Mouse (Mus musculus): ENCODE measurements around the gene Grin2c. TPM values are rescaled to one million over a fixed set of nuclear protein-coding genes. Genes with fewer than 3 reads are reported as not detected.

The Grin2c gene
- total RNA-seq (2021): 2.5 and 3.5 TPM in 2 replicates
- long read RNA-seq, partial matches to known transcripts: 1 of 3 reads
- long read RNA-seq, other reads (novel, unspliced or antisense): 2 of 3 reads

DNA sequence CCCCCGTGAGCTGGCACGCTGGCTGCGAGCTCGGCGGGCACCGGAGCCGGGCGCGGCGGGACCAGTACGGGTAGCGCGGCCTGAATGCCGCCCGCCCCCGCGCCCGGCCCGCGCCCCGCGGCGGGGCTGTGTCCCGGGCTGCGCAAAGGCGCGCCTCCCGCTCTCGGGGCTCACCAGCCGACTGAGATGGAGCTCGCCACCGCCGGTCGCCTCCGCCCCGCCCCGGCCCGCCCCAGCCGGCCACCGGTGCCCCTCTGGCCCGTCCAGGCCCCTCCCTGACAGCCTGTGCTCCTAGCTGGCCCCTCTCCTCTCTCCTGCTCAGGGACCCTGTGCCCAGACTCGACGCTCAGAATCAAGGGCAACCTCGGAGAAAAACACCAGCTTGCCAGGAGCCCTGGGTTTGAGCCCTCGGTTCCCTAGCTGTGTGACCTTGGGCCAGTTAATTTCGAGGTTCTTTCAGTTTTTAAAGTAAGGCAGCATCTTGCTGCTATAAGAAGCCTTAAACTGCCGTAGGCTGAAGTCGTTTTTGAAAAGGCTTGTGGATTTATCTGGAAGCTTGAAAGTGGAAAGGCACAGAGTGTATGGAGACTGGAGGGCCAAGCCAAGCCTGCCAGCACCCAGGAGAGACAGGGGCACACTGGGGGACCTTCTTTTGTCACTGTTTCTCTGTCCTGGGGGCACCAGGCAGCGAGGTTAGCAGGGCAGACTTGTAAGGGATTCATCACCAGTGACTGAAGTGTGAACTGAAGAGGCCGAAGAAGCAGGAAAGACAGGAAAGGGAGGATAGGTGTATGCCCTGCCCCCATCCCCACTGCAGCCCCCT, at the start of gene Grin2c:
Gene Grin2c (minus strand): TSS at position 183 of the 823 bp plus-strand sequence.
- peak; percentile 67 for DNase-seq

DNA sequence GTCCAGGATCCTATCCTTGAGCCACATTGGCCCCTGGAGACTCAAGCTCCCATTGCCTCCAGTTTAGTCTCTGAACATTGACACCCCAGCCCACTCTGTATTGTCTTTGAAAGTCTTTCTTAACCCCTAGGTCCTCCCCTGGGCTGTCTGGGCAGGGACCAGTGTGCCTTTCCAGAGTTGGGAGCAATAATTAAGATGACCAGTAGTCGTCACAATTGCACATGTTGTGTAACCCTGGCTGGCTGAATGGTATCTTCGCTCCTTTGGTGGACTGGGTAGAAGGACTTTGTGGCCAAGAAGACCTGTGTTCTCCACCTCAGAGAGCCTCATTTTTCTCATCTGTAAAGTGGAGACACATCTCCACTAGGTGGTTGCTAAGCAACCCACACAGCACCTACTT, 47.2 kb upstream of the Grin2c start:
- no peak for DNase-seq

DNA sequence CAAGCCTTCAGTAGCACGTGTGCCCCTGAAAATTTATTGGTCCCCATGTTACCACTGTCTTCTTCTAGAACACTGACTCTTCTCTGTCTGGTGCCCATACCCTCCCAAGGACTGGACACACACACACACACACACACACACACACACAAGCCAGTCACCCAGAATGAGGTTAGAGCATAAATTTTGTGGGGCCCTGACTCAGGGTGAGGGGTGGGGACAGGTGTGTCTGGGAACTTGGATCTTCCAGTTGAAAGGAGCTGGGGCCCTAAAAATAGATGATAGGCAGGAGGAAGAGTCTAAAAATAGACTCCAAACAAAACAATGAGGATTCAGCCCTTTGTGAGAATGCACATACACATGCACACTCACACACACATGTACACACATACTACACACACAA, 41.7 kb upstream of the Grin2c start:
- DNase-seq: no peak

DNA sequence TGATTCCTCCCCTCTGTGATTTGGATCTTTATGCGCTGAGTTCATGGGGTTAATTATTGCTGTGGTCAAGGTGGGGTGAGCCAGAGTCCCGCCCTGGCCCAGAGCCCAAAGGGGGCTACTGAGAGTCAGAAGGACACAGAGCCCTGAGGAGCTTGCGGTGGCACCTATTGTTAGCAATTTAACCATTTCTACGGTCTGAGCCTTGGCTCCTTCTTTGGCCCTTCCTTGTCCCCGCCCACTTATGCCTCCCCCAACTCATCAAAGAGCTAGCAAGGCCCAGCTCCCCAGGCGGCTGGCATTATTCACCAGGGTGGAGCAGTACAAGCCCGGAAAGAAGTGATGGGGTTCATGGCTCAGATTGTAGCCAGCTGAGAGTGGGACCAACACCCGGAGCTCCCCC, 39.8 kb upstream of the Grin2c start, which contains the start of gene Otop2:
Gene Otop2 (plus strand): TSS at position 301 of the 400 bp plus-strand sequence.
- DNase-seq: no peak

DNA sequence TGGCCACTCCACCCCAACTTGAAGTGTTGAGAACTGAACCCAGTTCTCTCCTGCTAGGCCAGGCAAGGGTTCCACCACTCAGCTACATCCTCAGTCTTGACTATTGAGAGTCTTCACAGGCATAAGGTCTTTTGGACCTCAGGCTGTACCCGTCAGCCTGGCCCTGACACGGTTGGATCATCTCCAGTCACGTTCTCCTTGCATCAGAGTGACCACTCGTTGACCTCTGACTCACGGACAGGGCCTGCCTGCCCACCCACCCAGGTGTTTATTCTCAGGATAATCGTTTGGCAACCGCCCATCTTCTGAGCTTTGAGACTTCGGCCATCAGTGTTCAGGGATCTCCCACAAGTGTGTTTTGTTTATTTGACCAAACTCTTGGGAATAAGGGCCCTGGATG, 36.1 kb upstream of the Grin2c start:
- no peak for DNase-seq

DNA sequence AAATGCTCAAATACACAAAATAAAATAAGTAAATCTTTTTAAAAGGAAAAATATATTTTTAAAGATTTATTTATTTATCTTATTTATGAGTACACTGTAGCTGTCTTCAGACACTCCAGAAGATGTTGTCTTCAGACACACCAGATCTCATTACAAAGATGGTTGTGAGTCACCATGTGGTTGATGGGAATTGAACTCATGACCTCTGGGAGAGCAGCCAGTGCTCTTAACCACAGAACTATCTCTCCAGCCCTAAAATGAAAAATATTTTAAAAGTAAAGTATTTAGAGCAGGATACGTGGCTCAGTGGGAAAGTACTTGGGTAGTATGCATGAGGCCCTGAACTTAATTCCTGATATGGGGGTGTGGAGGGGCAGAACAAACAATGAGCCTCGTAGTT, 34.3 kb upstream of the Grin2c start:
- no peak for DNase-seq

DNA sequence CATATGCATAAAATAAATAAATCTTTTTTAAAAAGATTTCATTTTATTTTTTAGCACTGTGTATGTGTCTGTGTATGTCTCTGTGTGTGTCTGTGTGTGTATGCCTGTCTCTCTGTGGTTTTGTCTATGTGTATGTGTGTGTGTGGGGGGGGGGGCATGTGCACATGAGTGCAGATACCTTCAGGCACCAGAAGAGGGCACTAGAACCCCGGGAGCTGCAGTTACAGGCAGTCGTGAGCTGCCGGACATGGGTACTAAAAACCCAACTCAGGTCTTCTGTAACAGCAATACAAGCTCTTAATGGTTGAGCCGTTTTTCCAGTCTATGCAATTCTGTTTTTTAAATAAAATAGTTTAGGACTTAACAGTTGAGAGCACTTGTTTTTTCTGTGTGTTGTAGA, 33.7 kb upstream of the Grin2c start:
- DNase-seq: no peak

DNA sequence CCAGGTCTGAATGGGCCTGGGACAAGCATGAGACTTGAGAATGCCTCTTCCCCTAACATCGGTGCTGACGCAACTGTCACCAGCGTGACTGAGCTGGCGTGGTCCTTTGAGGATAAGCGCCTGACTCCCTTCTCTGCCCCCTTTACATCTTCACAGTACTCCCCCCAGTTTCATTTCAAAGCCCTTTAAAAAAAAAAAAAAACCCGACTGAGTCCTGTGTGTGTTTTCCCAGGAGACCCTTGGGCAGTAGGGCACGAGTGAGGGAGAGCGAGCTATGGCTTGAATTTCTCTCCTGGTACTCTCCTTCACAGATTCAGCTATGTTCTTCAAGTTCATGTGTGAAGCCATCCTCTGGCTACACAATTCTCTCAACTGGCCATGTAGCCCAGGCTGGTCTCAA, 31.1 kb upstream of the Grin2c start:
- no peak for DNase-seq

DNA sequence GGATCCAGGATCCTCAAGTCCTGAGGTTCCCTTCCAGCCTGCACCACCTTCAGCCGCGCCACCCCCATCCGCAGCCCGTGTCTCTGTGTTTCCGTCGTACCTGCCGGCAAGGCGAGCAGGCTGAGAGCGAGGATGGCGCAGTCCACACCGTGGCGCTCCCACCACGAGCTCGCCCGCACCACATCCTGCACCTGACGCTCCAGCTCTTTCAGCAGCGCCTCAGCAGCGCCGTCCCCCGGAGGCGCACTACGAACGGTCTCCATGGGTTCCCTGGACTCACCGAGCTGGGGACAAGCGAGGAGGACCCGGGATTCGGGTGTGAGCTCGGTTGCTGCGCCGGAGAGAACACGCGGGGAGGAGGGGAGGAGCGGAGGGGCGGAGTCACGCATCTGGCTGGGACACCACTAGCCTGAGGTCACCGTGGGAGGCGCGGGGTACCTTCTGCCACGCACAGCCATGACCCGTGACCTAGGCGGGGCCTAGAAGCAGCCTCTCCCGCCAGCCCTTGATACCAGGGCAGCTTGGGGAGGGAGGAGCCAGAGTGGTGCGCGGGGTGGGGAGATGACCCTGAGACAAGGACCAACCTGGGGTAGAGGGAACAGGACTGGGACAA, 30.3 kb upstream of the Grin2c start, which contains the start of gene Fads6:
Gene Fads6 (minus strand): TSS at position 450 of the 613 bp plus-strand sequence.
- DNase-seq: peak; percentile 83

DNA sequence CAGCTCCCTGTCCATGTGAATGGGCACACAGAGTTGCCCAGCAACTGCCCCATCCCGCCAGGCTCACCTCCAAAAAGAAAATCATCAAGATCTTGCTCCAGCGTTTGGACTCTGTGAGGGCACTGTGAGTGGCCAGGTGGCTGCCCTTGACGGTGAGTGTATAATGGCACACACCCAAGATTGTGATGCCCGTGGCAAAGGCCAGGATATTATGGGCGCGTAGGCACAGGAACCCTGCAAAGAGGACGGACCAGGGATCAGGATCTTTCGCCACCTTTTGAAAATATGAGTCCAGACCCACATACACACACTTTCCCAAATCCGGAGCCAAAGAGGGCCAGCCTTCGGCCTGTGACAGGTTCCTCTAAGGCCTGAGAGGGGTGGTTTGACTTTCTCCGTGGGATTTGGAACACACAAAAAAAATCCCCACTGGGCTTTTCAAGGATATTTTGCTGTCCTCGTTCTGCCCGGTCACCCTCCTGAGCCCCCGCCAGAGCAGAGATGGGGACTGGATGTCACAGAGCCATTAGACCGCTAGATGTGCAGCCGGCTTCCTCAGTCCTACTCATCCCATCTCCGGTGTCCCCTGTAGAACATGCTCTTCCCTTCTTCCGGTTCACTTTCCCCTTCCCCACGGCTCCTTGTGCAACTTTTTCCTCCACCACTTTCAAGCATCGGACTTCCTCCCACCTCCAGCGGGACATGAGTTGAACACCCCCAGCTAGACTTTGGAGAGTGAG, 29.6 kb upstream of the Grin2c start:
- DNase-seq: peak; percentile 39

DNA sequence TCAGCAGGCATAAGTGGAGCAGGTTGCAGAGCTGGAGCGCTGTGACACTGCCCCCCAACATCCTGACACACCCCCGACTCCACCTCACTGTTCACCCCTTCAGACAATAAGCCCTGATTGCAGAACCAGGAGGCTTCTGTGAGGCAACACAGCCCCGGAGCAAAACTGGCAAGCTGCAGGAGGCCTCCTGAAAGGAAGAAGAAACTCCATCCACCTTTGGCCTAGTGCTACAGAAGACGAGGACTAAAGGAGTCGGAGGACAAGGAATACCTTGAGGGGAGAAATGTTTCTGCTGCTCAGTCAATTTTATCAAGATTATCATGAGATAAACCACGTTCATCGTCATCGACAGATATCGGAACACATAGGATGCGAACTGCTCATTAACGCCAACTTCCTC, 28.9 kb upstream of the Grin2c start:
- DNase-seq: no peak

DNA sequence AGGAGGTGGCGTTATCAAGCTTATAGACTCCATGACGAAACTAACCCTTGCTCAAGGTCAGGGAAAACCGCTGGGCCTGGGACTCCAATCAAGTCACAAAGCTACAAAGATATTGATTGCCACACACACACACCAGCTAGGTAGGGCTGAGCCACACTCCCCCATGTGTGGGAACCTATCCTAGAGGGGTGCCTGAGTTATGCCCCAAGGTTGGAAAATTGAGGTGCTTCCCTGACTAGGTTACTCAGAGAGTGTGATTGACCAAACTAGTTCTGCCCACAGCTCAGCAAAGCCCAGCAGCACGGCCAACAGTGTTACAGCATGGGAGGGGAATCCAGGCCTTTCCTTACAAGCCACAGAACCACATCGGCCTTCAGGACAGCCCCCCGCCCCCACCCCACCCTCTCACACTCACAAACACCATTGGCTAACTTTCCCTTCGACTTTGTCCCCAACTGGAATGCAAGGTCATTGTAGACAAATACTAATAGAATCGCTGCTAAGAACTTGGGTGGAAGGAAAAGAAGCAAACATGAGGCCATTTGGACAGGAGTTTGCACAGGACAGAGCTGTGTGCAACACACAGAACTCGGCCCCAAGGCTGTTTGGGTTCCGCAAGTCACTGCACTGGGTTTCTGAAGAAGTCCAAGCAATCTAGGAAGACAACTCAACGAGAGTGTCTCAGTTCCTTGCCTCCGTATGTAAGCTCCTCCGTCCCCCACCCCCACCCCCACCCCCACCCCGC, 25.8 kb upstream of the Grin2c start:
- DNase-seq: no peak

DNA sequence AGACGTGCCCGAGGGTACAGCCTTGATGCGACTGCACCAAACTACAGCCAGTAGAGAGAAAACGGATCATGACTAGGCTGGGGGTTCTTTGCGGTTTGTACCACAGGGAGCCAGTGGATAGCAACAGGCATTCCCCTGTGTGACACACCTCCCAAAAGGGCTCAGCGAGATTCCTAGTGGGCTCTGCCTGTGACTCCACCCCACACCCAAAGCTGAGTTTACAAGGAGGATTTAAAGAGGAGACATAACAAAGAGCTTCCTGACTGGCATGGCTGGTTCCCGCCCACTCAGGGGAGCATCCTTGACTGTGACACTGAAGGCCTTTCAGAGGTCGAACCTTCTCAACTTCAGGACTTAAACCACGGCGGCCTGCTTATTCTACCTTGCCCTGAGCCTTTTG, 24.5 kb upstream of the Grin2c start:
- DNase-seq: no peak

DNA sequence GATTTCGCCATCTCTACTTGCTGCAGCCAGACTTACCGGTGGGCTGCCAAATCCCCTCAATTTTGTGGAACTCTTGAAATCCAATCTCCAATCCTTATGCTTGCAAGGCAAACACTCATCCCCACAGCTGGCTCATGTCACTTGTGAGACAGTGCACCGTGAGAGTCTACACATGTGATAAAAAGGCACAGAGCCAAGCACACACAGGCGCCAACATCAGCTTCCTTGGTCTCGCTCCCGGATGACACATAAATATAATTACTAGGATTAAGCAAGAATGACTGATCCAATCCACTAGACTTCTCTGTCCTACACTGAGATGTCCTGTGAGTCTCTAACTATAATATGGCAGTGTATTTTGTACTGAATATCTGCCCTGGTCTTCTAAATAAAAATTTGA, 23.9 kb upstream of the Grin2c start:
- DNase-seq: peak; percentile 54

DNA sequence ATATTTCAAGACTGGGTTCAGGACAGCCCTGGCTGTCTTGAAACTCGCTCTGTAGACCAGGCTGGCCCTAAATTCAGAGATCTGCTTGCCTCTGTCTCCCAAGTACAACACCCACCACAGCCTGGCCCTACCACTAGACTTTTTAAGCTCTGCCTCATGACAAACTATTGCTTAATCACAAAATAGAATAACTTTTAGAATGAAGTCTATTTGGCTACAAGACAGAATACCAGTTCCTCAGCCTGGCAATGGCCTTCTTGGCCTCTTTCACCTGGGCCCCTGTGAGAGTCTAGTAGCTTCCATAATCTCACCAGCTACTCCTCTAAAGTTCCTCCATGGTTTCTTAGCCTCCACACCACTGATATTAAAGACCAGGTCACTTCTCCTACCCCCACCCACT, 23.3 kb upstream of the Grin2c start:
- DNase-seq: no peak

DNA sequence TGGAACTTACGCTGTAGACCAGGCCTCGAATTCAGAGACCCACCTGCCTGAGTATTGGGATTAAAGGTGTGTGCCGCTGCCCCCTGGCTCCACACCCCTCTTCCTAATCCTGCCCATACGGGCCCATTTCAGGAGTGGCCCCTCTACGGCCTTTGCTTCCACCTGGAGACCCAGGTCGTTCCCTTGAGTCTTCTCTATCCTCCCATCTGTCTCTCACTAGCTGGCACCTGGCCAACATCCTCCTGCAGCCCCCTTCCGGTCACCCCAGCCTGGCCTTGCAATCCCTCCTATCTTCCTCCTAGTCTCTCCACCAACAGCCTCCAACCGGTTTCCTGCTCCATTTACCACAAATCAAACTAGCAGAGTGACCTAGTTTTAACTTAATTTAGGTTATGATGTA, 22.8 kb upstream of the Grin2c start:
- no peak for DNase-seq

DNA sequence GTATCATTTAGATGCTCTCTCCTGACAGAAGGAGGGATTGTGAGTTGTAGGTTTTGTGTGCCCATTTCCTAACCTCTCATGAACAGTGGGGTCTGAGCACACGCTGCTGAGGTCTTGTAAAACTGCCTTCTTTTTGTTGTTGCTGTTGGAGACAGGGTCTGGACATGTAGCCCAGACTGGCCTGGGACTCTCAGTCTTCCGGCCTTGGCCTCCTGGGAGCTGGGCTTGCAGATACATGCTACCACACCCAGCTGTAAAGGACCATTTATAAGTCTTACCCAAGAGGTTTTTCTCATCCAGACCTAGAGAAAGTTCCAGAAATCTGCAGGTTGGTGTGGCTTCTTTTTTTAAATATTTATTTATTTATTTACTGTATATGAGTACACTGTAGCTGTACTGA, 21.3 kb upstream of the Grin2c start:
- DNase-seq: no peak

DNA sequence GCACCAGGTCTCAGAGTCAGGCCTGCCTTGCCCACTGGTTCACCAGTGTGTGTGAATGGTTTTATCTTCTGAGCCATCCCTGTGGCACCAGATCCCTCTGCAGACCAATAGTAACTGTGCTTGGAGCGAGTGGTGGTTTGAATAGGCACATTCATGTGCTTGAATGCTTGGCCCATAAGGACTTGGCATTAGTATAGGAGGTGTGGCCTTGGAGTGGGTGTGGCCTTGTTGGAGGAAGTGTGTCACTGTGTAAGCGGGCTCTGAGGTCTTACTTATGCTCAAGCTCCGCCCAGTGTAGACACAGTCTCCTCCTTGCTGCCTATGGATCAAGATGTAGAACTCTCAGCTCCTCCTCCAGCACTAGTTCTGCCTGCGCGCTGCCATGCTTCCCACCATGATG, 20.3 kb upstream of the Grin2c start:
- no peak for DNase-seq

DNA sequence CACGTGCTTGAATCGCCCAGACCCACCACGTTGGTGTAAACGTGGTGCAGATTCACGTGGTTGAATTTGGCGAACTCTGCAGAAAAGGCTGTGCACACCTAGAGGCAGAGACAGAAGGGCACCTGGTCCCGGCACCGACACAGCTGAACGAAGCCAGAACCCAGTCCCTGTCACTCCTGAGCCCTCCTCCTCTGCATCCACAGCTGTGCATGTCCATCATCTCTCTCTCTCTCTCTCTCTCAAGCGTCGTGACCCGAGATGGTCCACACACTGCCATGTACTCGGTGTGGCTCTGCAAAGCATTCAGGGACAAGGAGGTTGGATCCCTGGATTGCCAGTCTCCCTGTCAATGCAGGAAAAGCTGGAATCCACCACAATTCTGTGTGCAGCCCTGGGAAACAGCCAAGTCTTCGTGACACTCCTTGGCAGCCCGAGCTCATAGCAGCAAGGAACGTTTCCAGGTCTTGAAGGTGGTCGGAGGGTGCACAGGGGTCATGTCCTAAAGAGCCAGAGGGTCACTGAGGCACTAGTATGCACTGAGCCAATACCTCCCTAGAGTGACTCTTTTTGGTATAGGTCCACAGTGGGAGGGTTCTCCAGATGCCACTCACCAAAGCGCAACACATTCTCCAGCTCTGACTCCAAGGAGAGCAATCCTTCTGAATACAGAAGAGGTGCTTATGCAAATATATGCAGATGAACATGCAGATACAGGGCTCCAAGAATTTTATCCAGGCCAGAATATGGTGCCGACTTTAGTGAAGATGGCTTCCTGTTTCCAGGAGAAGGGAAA, 19.4 kb upstream of the Grin2c start:
- no peak for DNase-seq

DNA sequence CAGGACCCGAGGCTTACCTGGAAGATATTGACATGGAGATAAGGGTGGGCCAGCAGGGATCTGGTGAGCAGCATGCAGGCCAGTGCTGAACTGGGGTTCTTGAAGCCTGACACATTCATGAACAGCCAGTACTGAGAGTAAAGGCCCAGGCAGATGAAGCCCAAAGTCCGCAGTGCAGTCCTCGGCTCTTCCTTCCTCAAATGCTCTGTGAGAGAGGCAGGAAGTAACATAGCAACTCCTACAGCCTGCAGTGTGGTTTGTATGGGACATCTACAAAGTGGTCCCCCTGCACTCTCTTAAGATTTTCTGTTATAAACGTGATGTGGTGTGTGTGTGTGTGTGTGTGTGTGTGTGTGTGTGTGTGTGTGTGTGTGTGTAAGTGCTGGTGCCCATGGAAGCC, 18.2 kb upstream of the Grin2c start:
- no peak for DNase-seq

DNA sequence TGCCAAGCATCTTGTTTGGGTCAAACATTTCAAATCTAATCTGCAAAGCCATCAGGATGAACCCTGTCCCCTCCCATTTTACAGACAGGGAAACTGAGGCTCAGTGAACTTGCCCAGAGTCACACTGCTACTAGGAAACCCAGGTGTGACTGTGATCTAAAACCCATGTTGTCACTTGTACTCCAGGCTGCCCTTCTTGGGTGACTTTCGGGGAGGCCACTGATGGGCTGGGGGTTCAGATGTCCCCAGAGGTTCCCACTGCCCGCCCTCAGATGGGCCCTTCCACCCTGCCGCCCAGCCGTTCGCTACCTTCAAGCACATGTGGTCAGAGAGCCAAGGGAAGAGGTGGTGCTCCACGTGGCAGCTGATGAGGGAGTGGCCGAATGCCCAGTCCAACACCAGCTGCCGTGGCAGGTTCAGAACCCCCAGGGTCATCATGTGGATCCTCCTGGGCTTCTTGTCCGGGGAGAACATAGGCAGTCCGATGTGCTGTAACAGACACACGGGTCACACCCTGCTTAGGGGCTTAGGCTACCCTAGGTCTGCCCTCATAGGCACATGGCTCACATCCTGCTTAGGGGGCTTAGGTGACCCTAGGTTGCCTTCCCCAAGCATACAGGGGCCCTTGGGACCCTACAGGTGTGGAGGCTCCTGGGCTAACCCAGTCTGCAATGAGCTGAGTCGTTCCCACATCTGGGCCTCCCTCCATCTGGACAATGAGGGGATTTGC, 17.0 kb upstream of the Grin2c start:
- no peak for DNase-seq

All from adrenal gland, postnatal 25 days (tissue).